Mouse (Mus musculus) lung, embryonic 16.5 days (tissue): Measurements from ENCODE around the gene Ctsh. TPM values are rescaled to one million over a fixed set of nuclear protein-coding genes. Genes with fewer than 3 reads are reported as not detected.

ENCODE experiments used
- ATAC-seq: fragments of 200-750 bp; cut with Nextera tagmentation; 2 replicates; pipeline ENCODE4 v1.8.0; 2017; ENCODE audit warnings: low read depth, mild to moderate bottlenecking, moderate library complexity
- H3K27ac ChIP-seq: fragments of 300-500 bp; sonication (generic); 2 replicates; pipeline ENCODE4 v1.5.1; 2014; ENCODE audit warnings: mild to moderate bottlenecking, control low read depth, low read length
- H3K27me3 ChIP-seq: fragments of 300-500 bp; sonication (generic); 2 replicates; pipeline ENCODE4 v1.6.1; 2014; ENCODE audit warnings: low read depth, low read length, mixed read lengths; ENCODE audit not compliant: control insufficient read depth, insufficient read depth
- H3K36me3 ChIP-seq: fragments of 300-500 bp; sonication (generic); 2 replicates; pipeline ENCODE4 v1.6.1; 2014; ENCODE audit warnings: low read length; ENCODE audit not compliant: control insufficient read depth, insufficient read depth
- H3K4me1 ChIP-seq: fragments of 300-500 bp; sonication (generic); replicated peaks from 2 replicates; pipeline ENCODE4 v1.6.1; 2014; ENCODE audit warnings: low read length, mixed read lengths; ENCODE audit not compliant: control insufficient read depth, insufficient read depth
- H3K4me2 ChIP-seq: fragments of 300-500 bp; sonication (generic); 2 replicates; pipeline ENCODE4 v1.6.1; 2014; ENCODE audit warnings: low read depth, low read length, control low read depth
- H3K4me3 ChIP-seq: fragments of 300-500 bp; sonication (generic); 2 replicates; pipeline ENCODE4 v1.5.1; 2014; ENCODE audit warnings: mild to moderate bottlenecking, low read length, control low read depth
- H3K9ac ChIP-seq: fragments of 300-500 bp; sonication (generic); 2 replicates; pipeline ENCODE4 v1.6.1; 2014; ENCODE audit warnings: low read length, control low read depth
- H3K9me3 ChIP-seq: fragments of 300-500 bp; sonication (generic); 2 replicates; pipeline ENCODE4 v1.6.1; 2016; ENCODE audit warnings: low read length; ENCODE audit not compliant: control insufficient read depth
- WGBS: fragments of 180-500 bp; shearing (Covaris S2); extraction: QIAGEN DNeasy Blood & Tissue Kit; methylation state at CpG from one replicate; pipeline ENCODE4 v1.1.7; 2014; 5-methylcytosine and 5-hydroxymethylcytosine counted together
- polyA plus RNA-seq: library from polyadenylated mRNA; unstranded; fragments of >200 nt; fragmentation: Nextera tagmentation; extraction: Ambion mirVana; gene quantifications from 2 replicates; pipeline ENCODE4 v1.2.1, GENCODE M21; 2015

Ctsh gene
- polyA plus RNA-seq, 1 experiment from 2014 or later, result 831 TPM

GRCm38 (mm10) chr9:90084766-90085468 lies 31.0 kb downstream of the Ctsh start:
- no peak overlapping the region for H3K27ac ChIP-seq
- WGBS, result 77% methylated on average over 8 of the region's 8 CpGs
- no peaks in the 10 kb centered on the region for H3K9me3 ChIP-seq
- ATAC-seq, result peak; percentile 15; the same call in 1 of the 2 replicates
- H3K9ac ChIP-seq, result no peak overlapping the region
- no peaks in the 10 kb centered on the region for H3K4me1 ChIP-seq
- peaks cover 20% of the 10 kb centered on the region for H3K36me3 ChIP-seq
- no peak overlapping the region for H3K4me2 ChIP-seq
- no peak overlapping the region for H3K4me3 ChIP-seq
- no peaks in the 10 kb centered on the region for H3K27me3 ChIP-seq

DNA sequence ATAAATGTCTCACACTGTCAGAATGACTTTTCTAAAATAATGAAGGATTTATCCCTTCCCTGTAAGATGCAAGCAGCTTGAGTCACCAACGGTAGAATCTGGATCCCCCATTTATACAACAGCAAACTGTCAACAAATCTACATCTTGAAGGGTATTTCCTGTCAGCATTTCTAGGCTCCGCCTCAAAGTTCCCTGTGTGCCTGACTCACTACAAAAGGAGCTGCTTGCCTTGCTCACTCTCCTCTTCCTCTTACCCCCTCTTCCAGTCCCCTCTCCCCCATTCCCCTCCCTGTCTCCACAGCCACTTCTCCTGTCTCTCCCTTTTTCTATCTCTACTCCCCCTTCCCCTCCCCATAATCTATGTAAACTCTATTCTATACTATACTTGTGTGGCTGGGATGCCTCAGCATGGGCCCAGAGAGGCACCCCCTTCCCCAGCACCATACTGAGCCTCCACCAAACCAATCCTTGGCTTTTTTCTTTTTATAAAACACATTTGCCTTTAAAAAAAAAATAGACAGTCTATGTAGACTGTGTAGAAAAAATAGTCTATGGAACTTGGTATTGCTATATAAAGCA lies 34.0 kb downstream of the Ctsh start:
- H3K27ac ChIP-seq, result no peak overlapping the region
- no peak overlapping the region for H3K4me3 ChIP-seq
- H3K27me3 ChIP-seq, result no peaks in the 10 kb centered on the region
- WGBS, result 82% methylated on average over 2 of the region's 2 CpGs
- no peak overlapping the region for H3K4me2 ChIP-seq
- H3K4me1 ChIP-seq, result no peaks in the 10 kb centered on the region
- peaks cover 35% of the 10 kb centered on the region for H3K36me3 ChIP-seq
- H3K9ac ChIP-seq, result no peak overlapping the region
- no peak for ATAC-seq
- no peaks in the 10 kb centered on the region for H3K9me3 ChIP-seq

GRCm38 (mm10) chr9:90089339-90090104 lies 35.6 kb downstream of the Ctsh start:
- WGBS, result 89% methylated on average over 6 of the region's 6 CpGs
- peaks cover 40% of the 10 kb centered on the region for H3K36me3 ChIP-seq
- H3K27me3 ChIP-seq, result no peaks in the 10 kb centered on the region
- H3K27ac ChIP-seq, result no peak overlapping the region
- H3K4me2 ChIP-seq, result no peak overlapping the region
- no peaks in the 10 kb centered on the region for H3K4me1 ChIP-seq
- H3K9ac ChIP-seq, result no peak overlapping the region
- ATAC-seq, result no peak
- H3K4me3 ChIP-seq, result no peak overlapping the region
- no peaks in the 10 kb centered on the region for H3K9me3 ChIP-seq

GRCm38 (mm10) chr9:90098934-90099333 lies 45.0 kb downstream of the Ctsh start:
- Histone ChIP-seq H3K4me2 (no peak overlapping the region), H3K27ac (no peak overlapping the region), H3K9ac (no peak overlapping the region), H3K27me3 (no peaks in the 10 kb centered on the region), H3K4me1 (no peaks in the 10 kb centered on the region), H3K4me3 (no peak overlapping the region), H3K9me3 (no peaks in the 10 kb centered on the region), H3K36me3 (peaks cover 67% of the 10 kb centered on the region)
- WGBS, result 84% methylated on average over 5 of the region's 5 CpGs
- ATAC-seq, result no peak

DNA sequence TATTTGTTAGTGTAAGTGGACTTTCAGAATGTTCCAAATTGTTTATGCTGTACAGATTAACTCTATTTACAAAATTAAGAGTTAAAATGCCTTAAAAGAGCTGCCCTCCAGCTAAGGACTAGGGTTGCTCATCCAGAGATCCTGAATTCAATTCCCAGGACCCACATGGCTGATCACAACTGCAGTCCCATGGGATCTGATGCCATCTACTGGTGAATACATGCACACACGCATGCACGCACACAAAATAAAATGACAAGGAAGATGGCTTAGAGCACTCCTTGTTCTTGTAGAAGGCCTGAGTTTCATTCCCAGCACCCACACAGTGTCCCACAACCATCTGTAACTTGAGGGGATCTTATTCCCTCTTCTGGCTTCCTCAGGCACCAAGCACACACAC lies 46.8 kb downstream of the Ctsh start:
- Histone ChIP-seq H3K9me3 (no peaks in the 10 kb centered on the region), H3K4me1 (no peaks in the 10 kb centered on the region), H3K4me3 (no peak overlapping the region), H3K27me3 (no peaks in the 10 kb centered on the region), H3K9ac (no peak overlapping the region), H3K4me2 (no peak overlapping the region), H3K27ac (no peak overlapping the region), H3K36me3 (peaks cover 61% of the 10 kb centered on the region)
- 71% methylated on average over 2 of the region's 2 CpGs for WGBS
- ATAC-seq, result no peak

DNA sequence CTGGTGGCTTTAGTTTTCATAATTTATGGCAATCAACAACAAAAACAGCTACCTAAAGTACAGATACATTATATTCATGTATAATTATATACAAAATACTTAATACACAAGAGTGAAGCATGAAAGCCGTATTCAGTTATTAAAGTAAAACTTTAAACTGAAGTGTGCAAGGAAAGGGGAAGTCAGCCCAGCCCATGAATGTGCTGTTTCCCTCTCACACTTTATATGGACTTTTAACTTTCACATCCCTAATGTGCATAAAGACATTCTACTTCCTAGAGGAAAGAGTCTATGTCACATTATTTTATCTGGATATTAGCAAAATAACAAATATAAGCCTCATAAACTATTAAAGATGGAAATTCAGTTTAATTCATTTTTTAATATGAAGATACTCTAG lies 51.5 kb downstream of the Ctsh start:
- Histone ChIP-seq H3K4me2 (no peak overlapping the region), H3K4me3 (no peak overlapping the region), H3K4me1 (no peaks in the 10 kb centered on the region), H3K27ac (no peak overlapping the region), H3K36me3 (peaks cover 28% of the 10 kb centered on the region), H3K27me3 (no peaks in the 10 kb centered on the region), H3K9me3 (no peaks in the 10 kb centered on the region), H3K9ac (no peak overlapping the region)
- 94% methylated on average over 1 of the region's 1 CpGs for WGBS
- ATAC-seq, result no peak

- 79% methylated on average over 1 of the region's 1 CpGs for WGBS
- ATAC-seq, result no peak
- Histone ChIP-seq H3K4me3 (no peak overlapping the region), H3K27ac (no peak overlapping the region), H3K27me3 (no peaks in the 10 kb centered on the region), H3K9me3 (no peaks in the 10 kb centered on the region), H3K9ac (no peak overlapping the region), H3K36me3 (peaks cover 18% of the 10 kb centered on the region), H3K4me1 (peaks cover 5% of the 10 kb centered on the region; the same call in 1 of the 2 replicates), H3K4me2 (no peak overlapping the region)
Observed at GRCm38 (mm10) chr9:90106915-90107314, 53.0 kb downstream of the Ctsh start.

DNA sequence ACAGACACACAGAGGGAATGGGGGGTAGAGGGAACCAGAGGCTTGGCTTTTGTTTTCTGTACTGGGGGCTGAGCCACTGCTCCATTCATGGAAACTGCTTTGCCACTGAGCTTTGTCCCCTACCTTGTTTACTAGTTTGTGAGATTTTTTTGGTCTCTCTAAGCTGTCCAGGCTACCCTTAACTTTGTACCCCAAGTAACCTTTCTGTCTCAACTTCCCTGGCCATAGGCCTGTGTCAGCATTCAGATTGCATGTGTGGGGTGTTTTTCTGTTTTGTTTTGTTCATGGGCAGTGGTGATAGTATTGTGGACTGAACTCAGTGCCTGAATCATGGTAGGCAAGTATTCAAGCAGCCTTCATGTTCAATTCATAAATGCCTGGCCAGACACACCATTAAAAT lies 54.3 kb downstream of the Ctsh start:
- Histone ChIP-seq H3K9me3 (no peaks in the 10 kb centered on the region), H3K27me3 (no peaks in the 10 kb centered on the region), H3K36me3 (peaks cover 9% of the 10 kb centered on the region), H3K4me3 (no peak overlapping the region), H3K9ac (no peak overlapping the region), H3K27ac (no peak overlapping the region), H3K4me2 (no peak overlapping the region), H3K4me1 (peaks cover 12% of the 10 kb centered on the region)
- ATAC-seq, result no peak

DNA sequence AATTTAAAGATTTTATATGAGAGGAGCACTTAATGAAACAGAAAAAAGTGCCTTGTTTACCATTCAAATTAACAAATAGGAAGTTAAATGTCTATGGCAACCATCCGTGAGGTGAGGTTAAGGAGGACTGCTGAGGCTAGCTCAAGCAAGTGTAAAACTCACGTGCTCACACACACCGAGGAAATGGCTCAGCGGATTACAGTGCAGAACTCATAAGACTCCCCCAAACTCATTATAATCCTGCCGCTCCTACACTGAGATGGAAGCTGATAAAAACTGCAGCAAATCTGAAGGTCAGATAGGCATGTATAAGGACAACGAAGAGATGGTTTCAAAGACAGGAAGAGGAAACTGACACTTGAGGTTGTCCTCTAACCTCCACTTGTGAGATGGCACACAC lies 55.4 kb downstream of the Ctsh start:
- Histone ChIP-seq H3K27me3 (no peaks in the 10 kb centered on the region), H3K4me1 (peaks cover 12% of the 10 kb centered on the region), H3K4me2 (no peak overlapping the region), H3K9me3 (no peaks in the 10 kb centered on the region), H3K36me3 (peaks cover 6% of the 10 kb centered on the region; the same call in 1 of the 2 replicates), H3K9ac (no peak overlapping the region), H3K4me3 (no peak overlapping the region), H3K27ac (no peak overlapping the region)
- ATAC-seq, result no peak
- WGBS, result 75% methylated on average over 6 of the region's 6 CpGs
